Mouse (Mus musculus) sigmoid colon, adult 10 weeks (tissue): ENCODE data around the gene Catspere2. TPM values are rescaled to one million over a fixed set of nuclear protein-coding genes. Genes with fewer than 3 reads are reported as not detected.

Experiments used
- polyA plus RNA-seq: library from polyadenylated mRNA; stranded (reverse); fragments of 350-450 nt; fragmentation: Illumina TruSeq; extraction: RNeasy Lipid Tissue Mini Kit (QIAGEN cat#74804); gene quantifications from one replicate; pipeline ENCODE4 v1.2.3, GENCODE M21; 2014; ENCODE audit warnings: low read depth, low replicate concordance

The Catspere2 gene
- 4.5 TPM for polyA plus RNA-seq

DNA sequence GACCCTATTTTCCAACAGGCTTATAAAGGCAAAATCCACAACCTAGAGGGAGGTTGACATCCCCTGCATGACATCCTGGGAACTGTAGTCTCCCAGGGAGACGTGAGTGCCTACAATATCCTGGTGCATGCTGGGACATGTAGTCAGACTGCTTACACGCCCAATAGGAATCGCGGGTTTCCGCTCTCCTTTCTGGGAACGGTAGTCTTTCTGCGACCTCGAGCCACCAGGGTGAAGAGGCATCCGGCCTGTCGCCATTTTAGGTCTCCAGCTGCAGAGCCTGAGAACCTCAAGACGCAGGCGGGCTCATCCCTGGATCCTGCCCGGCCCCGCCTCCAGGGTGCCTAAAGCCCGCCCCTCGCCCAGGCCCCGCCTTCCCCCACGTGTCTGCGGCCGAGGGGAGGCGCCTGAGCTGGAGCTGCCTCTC lies at the start of gene Catspere2:
Gene Catspere2, plus strand, starts transcription at position 400 of the 427 bp plus-strand sequence.

DNA sequence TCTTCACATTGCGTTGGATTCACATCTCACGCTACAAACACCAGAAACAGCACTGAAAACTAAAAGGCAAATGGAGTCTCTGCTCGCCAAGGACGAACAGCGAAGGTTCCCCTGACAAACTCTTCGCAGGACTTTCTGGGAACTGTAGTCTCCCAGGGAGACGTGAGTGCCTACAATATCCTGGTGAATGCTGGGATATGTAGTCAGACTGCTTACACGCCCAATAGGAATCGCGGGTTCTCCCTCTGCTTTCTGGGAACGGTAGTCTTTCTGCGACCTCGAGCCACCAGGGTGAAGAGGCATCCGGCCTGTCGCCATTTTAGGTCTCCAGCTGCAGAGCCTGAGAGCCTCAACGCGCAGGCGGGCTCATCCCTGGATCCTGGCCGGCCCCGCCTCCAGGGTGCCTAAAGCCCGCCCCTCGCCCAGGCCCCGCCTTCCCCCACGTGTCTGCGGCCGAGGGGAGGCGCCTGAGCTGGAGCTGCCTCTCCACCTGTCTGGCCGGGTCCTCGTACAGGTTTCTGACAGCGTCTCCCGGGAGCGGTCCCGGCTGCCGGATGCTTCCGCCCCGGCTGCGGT lies 204.1 kb downstream of the Catspere2 start, which contains the start of gene Desi2:
Gene Desi2, plus strand, starts transcription at position 202 of the 576 bp plus-strand sequence.

Other genes starting within 250 kb of the Catspere2 start
- gene Adss, start 186.9 kb upstream of the Catspere2 start, polyA plus RNA-seq, result 218 TPM
- 56.4 TPM for gene Desi2, start 204.0 kb downstream of the Catspere2 start, polyA plus RNA-seq